Mouse (Mus musculus): ENCODE results near the gene Frrs1.

Gene Frrs1

DNA sequence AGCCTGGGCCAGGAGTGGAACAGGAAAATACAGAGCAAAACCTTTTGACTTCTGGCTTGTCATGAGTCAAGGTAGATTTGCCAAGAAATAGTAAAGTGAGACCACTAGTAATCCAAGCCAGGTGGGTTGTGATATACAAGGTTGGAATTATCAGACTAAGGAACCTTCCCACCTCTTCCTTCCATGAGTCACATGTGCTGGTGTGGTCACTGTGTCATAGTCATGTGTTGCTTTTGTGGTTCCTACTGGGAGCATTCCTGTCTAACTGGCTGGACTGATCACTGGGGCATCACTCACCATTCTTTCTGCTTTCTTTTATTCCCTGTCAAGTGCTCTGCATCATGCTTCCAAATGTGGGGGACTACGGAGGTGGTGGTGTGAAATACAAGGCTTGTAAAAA is 11.2 kb upstream of the Frrs1 start:
- no peak for DNase-seq (ENCODE audit: low read depth, low spot score)

DNA sequence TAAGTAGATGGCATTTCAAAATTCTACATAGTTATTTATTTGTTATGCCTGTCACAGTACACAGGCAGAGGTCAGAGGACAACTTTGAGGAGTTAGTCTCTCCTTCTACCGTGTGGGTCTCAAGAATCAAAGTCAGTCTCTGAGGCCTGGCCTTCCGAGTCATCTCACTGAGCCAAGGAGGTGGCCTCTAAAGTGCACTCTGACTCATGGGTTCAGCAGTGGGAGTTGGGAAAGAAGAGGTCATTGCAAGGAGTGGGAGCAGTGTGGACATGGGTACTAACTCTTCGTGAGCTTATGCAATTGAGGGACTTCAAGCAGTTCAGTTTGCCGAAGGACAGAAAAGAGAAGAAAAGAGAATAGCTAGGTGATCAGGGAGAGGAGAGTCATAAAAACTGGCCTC is 10.3 kb upstream of the Frrs1 start:
- no peak for DNase-seq (ENCODE audit: low read depth, low spot score)

DNA sequence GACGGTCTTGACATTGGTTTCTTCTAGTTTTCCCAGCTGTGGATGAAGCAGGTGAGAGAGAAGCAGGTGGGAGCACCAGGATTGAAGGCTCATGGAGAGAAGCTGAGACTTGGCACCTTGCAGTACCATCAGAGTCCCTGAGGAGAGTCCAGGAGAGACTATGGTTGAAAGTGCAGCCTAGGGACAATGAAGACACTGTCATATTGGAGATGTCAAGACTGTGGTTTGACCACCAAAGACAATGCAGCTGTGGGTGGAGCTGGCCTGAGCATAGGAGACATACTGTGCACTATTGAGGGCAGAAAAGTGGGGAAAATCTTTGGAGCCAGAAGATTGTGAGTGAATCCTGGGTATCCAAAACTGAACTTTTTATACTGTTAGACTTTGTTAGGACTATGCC is 8.9 kb upstream of the Frrs1 start:
- DNase-seq (ENCODE audit: low read depth, low spot score): no peak

DNA sequence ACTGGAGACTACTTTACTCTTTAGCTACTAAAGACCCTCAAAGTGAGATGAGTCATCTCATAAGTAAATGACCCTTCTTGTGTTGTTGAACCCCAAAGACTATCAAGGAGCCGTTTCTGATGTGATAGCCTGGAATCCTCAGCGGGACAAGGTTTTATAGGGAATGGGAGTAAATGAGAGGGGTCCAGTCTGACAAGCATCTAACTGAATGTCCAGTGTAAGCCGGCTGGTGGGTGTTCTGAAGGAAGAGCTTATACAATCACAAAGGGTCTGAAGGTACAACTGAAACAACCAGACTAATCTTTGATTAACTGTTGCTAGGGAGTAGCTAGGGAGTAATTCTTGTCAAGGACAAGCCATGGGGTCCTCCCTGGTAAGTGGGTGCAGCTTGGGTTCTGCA is 6.8 kb upstream of the Frrs1 start:
- no peak for DNase-seq (ENCODE audit: low read depth, low spot score)

DNA sequence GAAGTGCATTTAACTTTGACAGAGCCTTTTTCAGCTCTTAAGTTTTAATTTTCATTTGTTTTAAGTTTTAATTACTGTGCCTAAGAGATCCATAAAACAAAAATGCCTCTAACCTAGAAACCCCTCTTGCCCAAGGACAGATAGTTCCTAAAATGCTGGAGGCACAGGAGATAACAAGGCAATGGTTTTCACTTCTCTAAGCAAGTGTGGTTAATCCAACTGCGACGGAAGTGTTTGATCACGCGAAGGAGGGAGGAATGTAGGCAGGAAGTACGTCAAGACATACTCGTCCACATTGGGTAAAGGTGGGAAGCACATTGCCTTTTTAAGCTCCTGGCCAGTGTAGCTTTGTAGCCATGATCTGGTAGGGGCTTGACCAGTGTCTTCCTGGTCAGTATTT is 1.7 kb upstream of the Frrs1 start:
- no peak for DNase-seq (ENCODE audit: low read depth, low spot score)

DNA sequence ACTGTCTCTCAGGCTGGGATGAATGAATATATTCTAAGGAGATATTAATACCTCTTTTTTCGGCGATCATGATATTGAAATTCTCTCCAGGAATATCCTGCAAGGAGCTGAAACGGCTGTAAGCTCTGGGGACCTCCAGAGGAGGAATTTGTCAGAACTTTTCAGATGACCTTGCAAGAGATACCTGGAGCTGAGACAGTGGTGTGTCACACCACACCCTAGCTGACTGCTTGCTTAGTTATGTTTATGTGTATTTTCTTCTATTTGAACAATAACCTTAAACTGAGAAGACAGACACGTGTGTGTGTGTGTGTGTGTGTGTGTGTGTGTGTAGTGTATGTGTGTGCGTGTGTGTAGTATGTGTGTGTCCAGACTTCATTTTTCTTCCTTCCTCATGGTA is 488 bp downstream of the Frrs1 start:
- DNase-seq (ENCODE audit: low read depth, low spot score): no peak

DNA sequence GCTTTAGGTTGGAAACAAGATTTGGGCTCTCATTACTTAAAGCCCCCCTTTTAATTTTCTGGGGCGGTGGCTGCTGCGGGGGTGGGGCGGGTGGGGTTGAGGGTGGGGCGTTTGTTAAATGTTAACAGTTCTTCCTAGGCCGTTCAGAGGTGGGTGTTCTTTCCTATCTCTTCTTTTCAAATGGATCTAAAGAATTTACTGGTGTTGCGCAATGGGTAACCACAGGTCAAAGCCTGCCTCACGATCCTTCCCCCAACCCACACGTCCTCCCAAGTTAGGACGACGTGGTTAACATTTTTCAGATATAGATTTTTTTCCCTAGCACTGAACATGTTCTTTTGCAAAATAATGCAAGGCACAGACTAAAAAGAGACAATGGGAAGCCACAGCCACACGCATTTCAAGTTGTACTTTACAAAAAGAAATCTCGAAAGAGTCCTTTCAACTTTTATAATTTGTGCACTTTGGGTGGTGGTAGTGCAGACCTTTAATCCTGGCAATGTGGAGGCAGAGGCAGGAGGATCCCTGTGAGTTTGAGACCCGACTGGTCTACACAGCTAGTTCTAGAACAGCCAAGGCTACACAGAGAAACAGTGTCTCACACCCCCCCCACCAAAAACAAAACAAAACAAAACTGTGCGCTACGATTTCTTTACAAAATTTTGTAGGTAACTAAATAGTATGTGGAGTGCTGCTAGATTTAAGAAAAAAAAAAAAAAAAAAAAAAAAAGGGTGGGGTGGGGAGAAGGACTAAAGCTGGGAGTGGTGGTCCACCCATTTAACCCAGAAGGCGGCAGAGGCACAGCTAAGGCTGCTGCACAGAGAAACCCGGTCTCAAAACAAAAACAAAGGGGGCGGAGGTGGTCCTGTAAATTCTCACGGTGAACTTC is 1.3 kb downstream of the Frrs1 start:
- DNase-seq (ENCODE audit: low read depth, low spot score): no peak

DNA sequence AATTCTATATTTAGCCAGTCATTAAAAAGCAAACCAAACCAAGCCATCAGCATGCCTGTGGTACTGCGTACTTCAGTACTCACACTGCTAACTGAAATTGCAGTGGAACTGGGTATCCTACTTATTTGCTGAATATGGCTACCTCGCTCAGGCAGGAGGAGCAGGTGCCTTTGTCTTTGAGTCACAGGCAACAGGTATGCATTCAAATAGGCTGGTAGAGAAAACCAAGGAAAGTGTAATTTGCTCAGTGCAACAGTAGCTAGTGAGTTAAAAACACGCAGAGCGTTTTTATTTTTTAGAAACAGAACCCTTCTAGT is 1.9 kb downstream of the Frrs1 start:
- DNase-seq (ENCODE audit: low read depth, low spot score): no peak

DNA sequence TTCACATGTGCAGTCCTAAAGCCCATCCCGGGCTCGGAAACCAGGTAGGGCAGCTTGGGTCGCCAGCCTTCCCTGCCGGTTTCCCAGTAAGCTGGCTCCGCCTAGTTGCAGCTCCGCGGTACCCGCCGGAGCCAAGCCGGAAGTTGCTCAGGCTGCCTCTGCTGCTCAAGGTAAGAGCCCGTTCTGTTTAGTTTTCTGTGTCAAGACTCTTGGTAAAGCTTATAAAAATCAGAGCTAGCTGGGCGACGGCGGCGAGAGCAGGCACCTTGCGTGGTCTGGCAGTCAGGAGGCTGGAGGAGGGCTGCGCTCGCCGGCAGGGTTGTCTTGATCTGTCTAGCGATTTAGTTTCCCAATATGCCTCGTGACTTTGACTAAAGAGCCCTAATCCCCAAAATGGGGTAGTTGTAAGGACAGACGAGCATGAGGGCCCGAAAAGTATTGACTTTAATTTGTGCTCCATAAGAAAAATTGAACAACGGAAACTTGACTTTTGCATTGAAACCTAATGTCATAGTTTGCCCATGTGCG is 2.3 kb downstream of the Frrs1 start:
- DNase-seq (ENCODE audit: low read depth, low spot score): peak; percentile 8

DNA sequence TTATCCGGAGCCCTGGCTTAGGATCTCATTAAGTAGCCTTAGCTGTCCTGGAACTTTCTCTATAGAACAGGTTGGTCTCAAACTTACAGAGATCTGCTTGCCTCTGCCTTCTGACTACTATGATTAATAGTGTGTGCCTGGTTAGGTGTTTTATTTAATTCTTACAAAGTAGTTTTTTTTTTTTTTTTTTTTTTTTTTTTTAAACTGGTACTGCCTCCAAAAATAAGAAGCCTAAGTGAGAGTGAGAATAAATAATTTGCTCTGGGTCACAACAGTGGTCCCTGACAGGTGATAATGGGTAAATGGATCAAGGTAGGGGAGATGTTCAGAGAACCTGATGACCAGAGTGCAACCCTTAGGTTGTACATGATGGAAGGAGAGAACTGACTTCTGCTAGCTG is 3.4 kb downstream of the Frrs1 start:
- no peak for DNase-seq (ENCODE audit: low read depth, low spot score)

DNA sequence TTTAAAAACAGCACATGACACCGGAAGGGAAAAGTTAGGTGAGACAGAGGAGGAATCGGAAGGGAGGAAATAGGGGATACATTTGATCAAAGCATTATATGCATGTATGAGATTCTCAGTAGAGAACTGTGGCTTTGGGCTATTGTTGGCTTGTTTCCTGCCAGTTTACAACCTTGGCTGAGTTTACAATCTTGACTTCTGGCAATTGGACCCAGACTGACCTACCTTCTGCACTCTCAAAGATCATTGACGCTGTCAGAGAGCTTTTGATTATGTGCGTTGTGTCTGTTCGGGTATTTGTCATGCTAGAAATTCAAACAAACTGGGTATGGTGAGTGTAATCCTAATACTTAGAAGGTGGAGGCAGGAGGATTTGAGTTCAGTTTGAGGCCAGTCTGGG is 5.2 kb downstream of the Frrs1 start:
- DNase-seq (ENCODE audit: low read depth, low spot score): no peak

DNA sequence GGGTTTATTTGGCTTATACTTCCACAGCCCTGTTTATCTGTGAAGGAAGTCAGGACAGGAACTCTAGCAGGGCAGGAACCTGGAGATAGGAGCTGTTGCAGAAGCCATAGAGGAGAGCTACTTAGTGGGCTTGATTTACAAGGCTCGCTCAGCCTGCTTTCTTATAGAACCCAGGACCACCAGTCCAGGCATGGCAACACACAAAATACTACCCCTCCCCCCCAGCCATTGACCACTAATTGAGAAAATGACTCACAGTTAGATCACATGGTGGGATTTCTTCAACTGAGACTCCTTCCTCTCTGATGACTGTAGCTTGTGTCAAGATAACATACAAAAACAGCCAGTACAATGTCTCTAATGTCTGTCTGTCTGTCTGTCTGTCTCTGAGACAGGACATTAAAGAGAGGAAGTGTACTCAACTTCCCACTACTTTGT is 6.0 kb downstream of the Frrs1 start:
- no peak for DNase-seq (ENCODE audit: low read depth, low spot score)

DNA sequence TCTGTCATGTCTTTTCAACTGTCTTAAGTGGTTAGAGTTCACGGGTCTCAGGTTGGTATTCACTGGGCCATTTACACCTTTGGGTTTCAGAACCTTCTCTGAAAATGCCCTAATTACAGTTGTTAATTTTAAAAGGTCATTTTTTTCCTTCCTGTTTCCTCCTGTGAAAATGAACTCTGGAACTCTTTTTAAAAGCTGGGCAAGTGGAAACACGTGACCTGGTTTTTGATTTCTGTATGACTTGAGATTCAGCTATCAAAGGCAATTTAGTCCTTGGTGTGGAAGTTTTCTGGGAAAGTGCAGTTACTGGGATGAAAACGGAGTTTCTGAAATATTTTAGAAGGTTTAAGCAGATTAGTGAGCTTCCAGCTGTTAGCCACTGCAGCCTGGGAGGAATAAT is 11.1 kb downstream of the Frrs1 start:
- no peak for DNase-seq (ENCODE audit: low read depth, low spot score)

DNA sequence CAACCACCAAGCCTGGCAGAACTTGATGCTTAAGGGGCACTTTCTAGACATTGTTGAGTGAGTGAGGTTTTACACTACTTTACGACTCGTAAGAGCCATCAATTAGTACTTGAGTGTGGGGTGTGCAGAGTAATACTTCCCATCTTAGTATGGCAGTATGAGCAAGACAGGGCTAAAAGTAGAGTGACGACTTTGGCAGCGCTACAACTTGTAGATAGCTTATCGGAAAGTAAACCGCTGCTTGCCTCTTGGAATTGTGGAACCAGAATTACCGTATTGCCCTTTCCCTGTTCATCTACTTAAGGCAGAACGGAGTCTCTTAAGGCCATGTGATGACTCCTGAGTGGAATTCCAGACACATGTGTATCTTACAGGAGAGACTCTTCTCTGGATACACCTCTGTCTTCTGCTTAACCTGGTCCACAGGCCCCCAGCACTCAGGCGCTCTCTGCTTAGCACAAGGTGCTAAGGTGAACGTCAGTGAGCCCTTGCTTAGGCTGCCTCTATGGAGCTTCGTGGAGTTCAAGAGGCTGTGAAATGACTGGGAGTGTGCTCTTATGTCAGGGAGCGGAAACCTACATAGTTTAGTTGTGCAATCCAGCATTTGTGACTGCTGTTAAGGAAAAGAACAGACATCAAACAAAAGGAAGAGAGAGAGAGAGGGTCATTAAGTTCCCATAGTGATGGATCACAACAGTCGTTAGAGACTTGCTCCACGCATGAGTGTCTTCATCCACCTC is 23.1 kb downstream of the Frrs1 start:
- no peak for DNase-seq (ENCODE audit: low read depth, low spot score)

DNA sequence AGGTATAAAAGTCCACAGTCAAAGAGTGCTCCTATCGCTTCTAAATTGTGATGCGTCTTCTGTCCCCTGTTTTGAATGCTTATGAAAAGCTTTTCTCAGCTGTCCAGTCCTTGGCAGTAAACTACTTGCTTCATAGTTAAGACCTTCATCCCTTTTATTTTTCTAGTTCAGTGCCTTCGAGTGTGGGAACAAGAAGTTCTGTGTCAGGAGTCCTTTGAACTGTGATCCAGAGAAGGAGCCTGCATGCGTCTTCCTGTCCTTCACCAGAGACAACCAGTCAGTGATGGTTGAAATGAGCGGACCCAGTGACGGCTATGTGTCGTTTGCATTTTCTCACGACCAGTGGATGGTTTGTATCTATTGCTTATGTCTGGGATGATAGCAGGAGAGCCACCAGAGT is 25.7 kb downstream of the Frrs1 start:
- no peak for DNase-seq (ENCODE audit: low read depth, low spot score)

DNA sequence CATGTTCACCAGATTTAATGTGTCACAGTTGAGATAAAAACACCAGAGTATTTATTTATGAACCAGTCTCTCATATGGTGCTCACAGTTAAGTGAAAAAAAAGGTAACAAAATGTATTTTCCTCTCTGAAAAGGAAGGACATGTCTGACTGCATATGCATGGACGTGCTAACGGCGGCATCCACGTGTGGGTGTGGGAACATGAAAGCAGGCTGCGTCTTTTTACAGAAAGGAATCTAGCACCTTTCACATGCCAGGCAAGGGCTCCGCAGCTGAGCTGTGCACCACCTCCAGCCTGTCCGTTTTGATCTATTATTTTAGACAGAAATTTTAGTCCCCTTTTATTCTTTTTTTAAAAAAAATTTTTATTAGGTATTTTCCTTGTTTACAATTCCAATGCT is 30.1 kb downstream of the Frrs1 start:
- no peak for DNase-seq (ENCODE audit: low read depth, low spot score)

DNA sequence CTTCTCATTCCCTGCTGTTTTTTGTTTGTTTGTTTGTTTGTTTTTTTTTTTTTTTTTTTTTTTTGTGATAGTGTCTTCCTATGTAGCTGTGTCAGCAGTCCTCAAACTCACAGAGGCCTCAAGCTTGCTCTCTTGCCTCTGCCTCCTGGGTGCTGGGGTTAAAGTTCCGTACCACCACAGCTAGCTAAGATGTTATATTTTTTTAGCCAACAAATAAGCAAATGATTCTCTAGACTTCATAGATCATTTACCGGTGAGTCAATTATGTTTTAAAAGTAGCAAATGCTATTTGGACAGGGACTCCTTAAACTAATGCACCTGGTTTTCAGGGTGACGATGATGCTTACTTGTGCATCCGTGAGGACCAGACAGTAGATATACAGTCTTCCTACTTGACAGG is 31.3 kb downstream of the Frrs1 start:
- DNase-seq (ENCODE audit: low read depth, low spot score): no peak

DNA sequence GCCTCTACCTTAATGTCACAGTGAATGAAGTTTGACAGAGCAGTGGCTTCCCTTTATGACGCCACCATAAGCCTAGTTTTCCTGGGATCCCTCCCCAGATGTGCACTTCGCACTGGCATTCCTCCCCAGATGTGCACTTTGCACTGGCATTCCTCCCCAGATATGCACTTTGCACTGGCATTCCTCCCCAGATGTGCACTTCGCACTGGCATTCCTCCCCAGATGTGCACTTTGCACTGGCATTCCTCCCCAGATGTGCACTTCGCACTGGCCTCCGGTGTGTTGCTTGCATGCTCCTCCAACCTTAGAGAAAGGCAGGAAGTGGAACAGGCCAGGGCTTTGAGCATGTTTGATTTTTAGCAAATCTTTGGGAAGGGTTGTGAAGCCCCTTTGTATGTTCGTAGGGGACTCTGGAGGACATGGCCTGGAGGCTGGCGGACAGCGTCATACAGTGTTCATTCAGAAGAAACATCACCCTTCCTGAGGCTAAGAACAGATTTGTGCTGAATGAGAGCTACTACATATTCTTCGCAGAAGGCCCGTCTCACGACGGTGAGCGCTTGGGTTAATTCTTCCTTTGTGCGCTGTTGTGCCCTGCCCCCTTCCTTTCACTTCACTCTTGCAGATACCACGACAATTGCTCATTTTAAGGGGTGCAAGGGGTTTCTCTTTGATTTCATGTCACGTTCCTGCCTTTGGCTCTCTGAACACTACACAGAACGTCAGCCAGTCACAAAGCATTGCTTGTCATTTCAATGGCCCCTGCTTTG is 32.4 kb downstream of the Frrs1 start:
- DNase-seq (ENCODE audit: low read depth, low spot score): no peak

DNA sequence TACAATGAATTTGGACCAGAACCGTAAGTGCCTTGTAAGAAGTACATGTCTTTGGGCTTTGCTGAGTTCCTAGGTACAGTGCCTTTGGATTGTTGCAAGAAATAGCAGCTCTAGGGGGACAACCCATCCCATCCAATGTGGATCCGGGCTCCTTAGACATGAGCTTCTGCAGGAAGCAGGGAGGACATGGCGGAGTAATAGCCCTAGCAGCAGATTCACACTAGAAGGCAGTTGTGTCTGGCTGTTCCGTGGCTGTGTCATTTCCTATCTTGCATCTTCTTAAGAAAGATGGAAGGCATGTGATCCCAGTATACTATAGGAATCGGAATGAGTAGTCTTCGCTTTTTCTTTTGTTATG is 32.9 kb downstream of the Frrs1 start:
- no peak for DNase-seq (ENCODE audit: low read depth, low spot score)

DNA sequence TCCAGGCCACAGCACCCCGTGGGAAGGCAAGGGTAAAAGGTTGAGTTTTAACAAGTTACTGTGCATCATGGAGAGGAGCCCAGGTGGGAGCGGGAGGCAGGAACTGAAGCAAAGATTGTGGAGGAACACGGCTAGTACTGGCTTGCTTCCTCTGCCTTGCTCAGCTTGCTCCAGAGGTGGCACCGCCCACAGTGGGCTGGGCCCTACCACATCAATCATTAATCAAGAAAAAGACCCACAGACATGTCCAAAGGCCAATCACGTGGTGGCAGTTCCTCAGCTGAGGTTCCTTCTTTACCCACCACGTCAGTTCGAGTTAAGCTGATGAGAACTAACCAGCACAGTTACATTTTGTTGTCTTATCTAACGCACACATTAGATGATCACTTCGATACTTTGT is 33.6 kb downstream of the Frrs1 start:
- DNase-seq (ENCODE audit: low read depth, low spot score): no peak

DNA sequence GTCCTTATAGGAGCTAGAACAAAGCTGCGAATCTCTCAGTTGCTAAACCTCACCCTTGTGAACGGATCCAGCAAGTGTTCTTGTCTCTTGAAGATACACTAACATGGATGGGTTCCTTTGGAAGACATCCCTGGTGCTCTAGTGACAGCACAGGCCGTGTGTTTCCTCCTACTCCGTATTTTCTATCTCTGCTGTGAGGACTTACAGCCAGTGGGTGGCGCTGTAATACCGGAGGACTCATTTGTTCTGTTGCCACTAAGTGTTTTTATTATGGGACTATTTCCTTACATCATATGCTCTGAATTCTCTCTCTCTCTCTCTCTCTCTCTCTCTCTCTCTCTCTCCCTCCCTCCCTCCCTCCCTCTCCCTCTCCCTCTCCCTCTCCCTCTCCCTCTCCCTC is 44.9 kb downstream of the Frrs1 start:
- DNase-seq (ENCODE audit: low read depth, low spot score): peak; percentile 38

DNA sequence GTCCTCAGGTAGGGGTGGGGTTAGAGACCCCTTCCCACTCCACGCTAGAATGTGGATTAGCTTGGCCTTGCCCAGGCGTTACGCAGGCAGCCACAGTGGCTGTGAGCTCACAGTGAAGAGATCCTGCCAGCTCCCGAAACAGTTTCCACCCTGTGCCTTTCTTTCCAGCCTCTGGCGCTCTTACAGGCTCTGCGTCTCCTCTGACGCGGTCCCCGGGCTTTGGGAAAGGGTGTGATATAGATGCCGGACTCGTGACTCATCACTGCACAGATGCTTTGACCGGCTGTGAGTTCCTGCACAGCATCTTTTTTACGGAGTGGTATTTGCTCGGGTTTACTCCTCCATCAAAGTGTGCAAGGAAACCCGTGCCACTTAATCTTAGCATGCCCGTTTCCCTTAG is 46.6 kb downstream of the Frrs1 start:
- no peak for DNase-seq (ENCODE audit: low read depth, low spot score)
